Mouse (Mus musculus) retina, postnatal 7 days (tissue): ENCODE measurements around the gene Rapgef4.

Experiments used
- DNase-seq: peaks from one replicate; pipeline ENCODE4 v3.0.0-alpha.2; 2012; ENCODE audit warnings: low read depth, low spot score

Gene Rapgef4

GRCm38 (mm10) chr2:72074999-72075561, 94.0 kb downstream of the Rapgef4 start:
- DNase-seq: no peak

GRCm38 (mm10) chr2:72077490-72078139, 96.6 kb downstream of the Rapgef4 start:
- no peak for DNase-seq

- no peak for DNase-seq
These were observed 97.1 kb downstream of the Rapgef4 start for GRCm38 (mm10) chr2:72078140-72078521.

GRCm38 (mm10) chr2:72079110-72079509, 98.1 kb downstream of the Rapgef4 start:
- no peak for DNase-seq

- no peak for DNase-seq
These were observed 101.8 kb downstream of the Rapgef4 start for GRCm38 (mm10) chr2:72082846-72083245.

GRCm38 (mm10) chr2:72088886-72089285, 107.8 kb downstream of the Rapgef4 start:
- no peak for DNase-seq

GRCm38 (mm10) chr2:72090061-72090460, 109.0 kb downstream of the Rapgef4 start:
- DNase-seq: no peak

- no peak for DNase-seq
These were observed 111.0 kb downstream of the Rapgef4 start for GRCm38 (mm10) chr2:72092046-72092445.

- no peak for DNase-seq
These were observed 112.5 kb downstream of the Rapgef4 start for GRCm38 (mm10) chr2:72093402-72094037.

GRCm38 (mm10) chr2:72094038-72094437, 113.0 kb downstream of the Rapgef4 start:
- no peak for DNase-seq

- no peak for DNase-seq
These were observed 113.4 kb downstream of the Rapgef4 start for GRCm38 (mm10) chr2:72094446-72094845.

- DNase-seq: no peak
These were observed 114.0 kb downstream of the Rapgef4 start for GRCm38 (mm10) chr2:72095002-72095401.

- DNase-seq: peak; percentile 8
These were observed 115.3 kb downstream of the Rapgef4 start for GRCm38 (mm10) chr2:72096345-72096744.

GRCm38 (mm10) chr2:72098366-72098765, 117.3 kb downstream of the Rapgef4 start:
- no peak for DNase-seq

GRCm38 (mm10) chr2:72104604-72105003, 123.6 kb downstream of the Rapgef4 start:
- DNase-seq: no peak

- DNase-seq: no peak
These were observed 126.6 kb downstream of the Rapgef4 start for GRCm38 (mm10) chr2:72107525-72108180.

- DNase-seq: no peak
These were observed 127.6 kb downstream of the Rapgef4 start for GRCm38 (mm10) chr2:72108448-72109312.

GRCm38 (mm10) chr2:72110404-72110803, 129.4 kb downstream of the Rapgef4 start:
- no peak for DNase-seq

GRCm38 (mm10) chr2:72113716-72114115, 132.7 kb downstream of the Rapgef4 start:
- DNase-seq: no peak

- DNase-seq: no peak
These were observed 133.1 kb downstream of the Rapgef4 start for GRCm38 (mm10) chr2:72114148-72114559.

- no peak for DNase-seq
These were observed 135.1 kb downstream of the Rapgef4 start for GRCm38 (mm10) chr2:72116103-72116502.

GRCm38 (mm10) chr2:72116698-72117097, 135.7 kb downstream of the Rapgef4 start:
- DNase-seq: no peak
